ENCODE assay signal across 7 mouse cellular contexts in the genomic region with DNA sequence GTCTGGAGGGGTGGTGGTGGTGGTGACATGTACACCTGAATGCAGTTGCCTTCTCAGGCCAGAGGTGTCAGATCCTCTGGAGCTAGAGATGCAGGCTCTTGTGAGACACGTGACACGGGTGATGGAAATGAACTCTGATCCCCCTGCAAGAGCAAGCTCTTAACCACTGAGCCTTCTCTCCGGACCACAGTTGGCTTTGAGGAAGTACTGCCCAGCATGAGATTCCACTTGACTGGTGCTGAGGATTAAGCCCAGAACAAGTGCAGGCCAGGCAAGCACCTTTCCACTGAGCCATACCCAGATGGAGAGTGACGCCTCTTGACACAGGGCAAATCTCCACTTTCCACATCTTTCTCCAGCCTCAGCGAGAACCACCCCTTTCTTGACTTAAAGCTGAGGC. TPM values are rescaled to one million over a fixed set of nuclear protein-coding genes. Genes with fewer than 3 reads are reported as not detected.
"Had no signal": no experiment of that assay in that cellular context is flagged by ENCODE, and none has a peak within 500 bp of the region (broad histone marks: within the 10 kb centered on the region; RNA-seq: fewer than 3 reads in every experiment).

No protein-coding gene starts in this region.

RNA-seq across cellular contexts. Expression of gene Art2b, which starts 26.0 kb away (rescaled TPM):
- polyA plus RNA-seq: neural tube, embryonic 13.5 days; neural tube, embryonic 14.5 days; neural tube, embryonic 15.5 days; stomach, embryonic 14.5 days; stomach, embryonic 15.5 days; stomach, embryonic 16.5 days; stomach, postnatal 0 days had no signal
